Mouse (Mus musculus): ENCODE results near the gene Tubg1.

The Tubg1 gene

DNA sequence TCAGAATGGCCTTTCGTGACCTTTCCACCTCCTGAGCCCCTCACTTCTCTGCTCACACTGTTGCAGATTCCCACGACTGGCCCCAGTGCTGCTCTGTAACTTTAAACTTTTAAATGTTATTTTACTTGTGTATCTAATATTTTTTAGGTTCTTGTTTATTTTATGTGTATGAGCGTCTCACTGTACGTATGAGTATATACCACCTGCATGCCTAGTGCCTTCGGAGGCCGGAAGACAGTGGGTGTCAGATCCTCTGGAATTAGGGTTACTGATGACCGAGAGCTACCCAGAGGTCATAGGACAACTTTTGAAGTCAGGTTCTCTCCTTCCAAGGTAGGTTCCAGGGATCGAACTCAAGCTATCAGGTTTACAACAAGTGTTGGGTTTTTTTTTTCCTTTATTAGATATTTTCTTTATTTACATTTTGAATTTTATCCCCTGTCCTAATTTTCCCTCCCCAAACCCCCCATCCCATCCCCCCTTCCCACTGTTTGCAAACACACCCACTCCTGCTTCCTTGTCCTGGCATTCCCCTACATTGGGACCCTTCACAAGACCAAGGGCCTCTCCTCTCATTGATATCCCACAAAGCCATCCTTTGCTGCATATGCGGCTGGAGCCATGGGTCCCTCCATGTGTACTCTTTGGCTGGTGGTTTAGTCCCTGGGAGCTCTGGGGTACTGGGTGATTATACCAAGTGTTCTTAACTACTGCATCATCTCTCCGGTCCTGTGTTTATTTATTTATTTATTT, 22.7 kb downstream of the Tubg1 start:
- DNase-seq = no peak

GRCm38 (mm10) chr11:101143338-101144225, 23.8 kb downstream of the Tubg1 start:
- DNase-seq = peak; percentile 73

- DNase-seq = peak; percentile 52
These were observed 26.6 kb downstream of the Tubg1 start for GRCm38 (mm10) chr11:101146377-101146776.

- DNase-seq = no peak
These were observed 29.0 kb downstream of the Tubg1 start for GRCm38 (mm10) chr11:101148751-101149150.

- peak; percentile 19 for DNase-seq
These were observed 29.7 kb downstream of the Tubg1 start for GRCm38 (mm10) chr11:101149178-101150105.

DNA sequence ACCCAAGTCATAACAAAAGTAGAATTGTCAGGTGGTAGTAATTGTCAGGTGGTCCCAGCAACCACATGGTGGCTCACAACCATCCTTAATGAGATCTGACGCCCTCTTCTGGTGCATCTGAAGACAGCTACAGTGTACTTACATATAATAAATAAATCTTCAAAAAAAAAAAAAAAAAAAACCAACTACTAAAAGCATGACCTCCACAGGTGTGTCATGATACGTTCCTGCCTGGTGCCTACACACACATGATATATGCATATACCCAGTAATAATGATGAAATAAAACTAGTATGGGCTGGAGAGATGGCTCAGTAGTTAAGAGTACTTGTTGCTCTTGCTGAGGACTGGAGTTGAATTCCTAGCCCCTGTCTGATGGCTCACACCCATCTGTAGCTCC, 31.3 kb downstream of the Tubg1 start:
- DNase-seq = no peak

GRCm38 (mm10) chr11:101152825-101153224, 33.1 kb downstream of the Tubg1 start:
- no peak for DNase-seq

- DNase-seq = peak; percentile 37
These were observed 34.9 kb downstream of the Tubg1 start for GRCm38 (mm10) chr11:101154648-101155047.

GRCm38 (mm10) chr11:101155151-101155550, 35.4 kb downstream of the Tubg1 start:
- DNase-seq = peak; percentile 21

- DNase-seq = peak; percentile 87
These were observed 36.1 kb downstream of the Tubg1 start, which contains the start of gene Tubg2 for GRCm38 (mm10) chr11:101155728-101156371. Tubg2 (plus strand) TSS chr11:101155907.

DNA sequence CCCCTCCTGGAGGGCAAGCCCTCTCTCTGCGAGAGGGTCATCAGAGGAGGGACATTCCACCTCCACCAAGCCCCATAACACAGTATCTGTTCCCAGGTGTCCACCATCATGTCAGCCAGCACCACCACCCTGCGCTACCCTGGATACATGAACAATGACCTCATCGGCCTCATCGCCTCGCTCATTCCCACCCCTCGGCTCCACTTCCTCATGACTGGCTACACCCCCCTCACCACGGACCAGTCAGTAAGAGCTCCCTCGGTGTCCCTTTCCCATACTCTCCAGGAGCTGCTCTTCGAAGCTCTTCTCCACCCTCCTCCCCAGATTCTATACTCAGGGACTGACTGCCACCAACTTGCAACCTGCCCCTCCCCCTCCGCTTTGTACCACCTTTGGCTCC, 40.4 kb downstream of the Tubg1 start:
- peak; percentile 55 for DNase-seq

DNA sequence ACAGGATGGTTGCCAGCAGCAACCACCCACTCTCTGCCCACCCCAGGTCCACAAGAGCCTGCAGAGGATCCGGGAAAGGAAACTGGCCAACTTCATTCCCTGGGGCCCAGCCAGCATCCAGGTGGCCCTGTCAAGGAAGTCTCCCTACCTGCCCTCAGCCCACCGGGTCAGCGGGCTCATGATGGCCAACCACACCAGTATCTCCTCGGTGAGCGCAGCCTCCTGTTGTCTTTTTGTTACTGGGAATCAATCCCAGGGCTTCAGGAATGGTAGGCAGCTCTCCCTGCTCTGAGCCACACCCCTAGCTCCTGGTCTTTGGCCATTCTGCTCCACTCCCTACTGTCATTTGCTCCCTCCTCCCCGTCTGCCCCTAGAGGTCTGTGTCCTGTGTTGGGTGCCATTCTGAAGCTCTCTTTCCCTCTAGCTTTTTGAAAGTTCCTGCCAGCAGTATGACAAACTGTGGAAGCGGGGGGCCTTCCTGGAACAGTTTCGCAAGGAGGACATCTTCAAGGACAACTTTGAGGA, 41.3 kb downstream of the Tubg1 start:
- DNase-seq = peak; percentile 53

DNA sequence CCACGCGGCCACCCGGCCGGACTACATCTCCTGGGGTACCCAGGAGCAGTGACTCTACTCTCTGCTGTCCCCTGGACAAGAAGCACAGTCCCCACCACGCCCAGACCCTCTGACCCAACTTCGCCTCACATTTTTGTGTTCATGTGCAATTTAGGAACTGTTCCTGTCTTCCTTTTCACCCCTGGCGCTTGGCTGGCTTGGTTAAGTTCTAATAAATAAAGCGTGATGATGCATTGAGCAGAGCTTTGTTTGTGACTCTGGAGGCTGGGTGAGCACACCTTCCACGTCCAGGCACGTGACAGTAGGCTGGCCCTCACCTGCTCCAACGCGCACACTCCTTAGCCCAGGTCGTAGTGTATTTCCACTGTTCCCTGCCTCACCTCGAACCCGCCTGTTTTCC, 41.8 kb downstream of the Tubg1 start:
- no peak for DNase-seq

DNA sequence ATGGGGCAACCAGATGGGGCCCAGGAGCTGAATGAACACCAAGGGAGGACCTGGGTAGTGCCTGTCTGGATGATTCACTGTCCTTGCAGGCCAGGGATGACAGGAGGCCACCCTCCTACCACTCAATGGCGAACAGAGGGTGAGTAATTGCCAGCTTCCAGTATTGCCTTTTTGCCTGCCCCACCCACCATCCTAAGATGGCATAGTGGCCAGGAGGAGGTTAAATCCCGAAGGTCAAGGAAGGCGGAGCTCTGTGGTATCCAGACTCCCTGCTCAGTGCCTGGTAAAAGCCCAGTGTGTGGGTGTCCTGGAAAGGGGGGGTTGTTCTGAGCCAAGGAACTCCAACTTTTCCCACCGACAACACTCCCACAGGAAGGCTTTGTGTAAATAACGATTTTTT, 42.6 kb downstream of the Tubg1 start:
- DNase-seq = peak; percentile 50

- peak; percentile 72 for DNase-seq
These were observed 43.0 kb downstream of the Tubg1 start for GRCm38 (mm10) chr11:101162772-101163171.

DNA sequence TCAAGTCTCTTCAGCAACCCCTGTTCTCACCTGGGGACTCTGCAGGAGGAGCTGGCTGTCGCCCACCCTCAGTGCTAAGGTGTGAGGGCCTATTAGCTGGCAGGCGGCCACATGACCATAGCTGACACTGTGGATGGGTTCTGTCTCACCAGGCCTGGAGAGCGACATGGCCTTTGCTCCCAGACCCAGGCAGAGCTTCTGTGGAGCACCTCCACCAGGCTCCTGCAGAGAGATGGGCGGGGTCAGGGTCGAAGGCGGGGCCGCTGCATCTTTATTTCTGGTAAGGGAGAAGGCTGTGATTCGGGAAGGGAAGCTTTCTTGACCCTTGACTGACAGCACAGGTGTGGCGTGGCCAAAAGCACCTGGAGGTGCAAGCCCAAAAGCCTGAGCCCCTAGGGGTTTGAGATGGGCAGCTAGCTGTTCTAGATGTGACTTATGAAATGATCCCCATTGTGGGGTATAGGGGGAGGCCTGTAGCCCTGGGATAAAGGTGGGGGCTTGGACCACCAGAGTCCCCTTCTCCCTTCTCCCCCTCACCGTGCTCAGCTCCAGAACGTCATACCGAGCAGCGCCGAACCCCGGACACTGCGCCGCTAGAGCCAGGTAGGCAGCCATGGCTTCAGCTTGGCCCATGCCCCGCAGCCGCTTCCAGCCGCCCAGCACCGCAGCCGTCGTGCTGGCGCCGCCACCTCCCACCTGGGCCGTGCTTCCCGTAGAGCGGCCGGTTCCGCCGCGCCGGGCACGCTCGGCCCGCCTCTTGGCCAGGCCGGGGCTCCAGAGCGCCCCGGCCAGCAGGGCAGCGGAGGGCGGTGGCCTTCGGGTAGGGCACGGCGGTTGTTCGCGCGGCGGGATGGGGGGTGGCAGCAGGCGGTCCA, 44.0 kb downstream of the Tubg1 start:
- peak; percentile 66 for DNase-seq

GRCm38 (mm10) chr11:101164351-101164665, 44.6 kb downstream of the Tubg1 start:
- peak; percentile 37 for DNase-seq

- peak; percentile 44 for DNase-seq
These were observed 45.2 kb downstream of the Tubg1 start for GRCm38 (mm10) chr11:101164677-101165580.

DNA sequence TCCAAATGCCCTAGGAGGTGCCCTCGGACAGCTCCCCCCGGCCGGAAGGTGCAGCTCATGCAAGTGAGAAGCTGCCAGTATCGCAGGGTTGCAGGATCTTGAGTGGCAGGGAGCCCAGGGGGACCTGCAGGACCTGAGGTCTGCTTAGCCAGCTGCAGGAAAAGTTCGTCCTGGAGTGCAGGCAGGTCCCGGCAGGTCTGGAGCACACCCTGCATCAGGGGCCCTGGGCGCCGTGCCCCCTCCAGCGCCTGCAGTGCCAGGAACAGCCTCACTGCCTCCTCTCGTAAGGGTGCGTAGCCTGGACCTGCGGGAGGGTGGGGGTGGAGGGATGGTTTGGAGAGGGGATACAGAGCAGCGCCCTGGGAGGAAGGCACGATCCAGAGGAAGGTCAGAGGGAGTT, 46.6 kb downstream of the Tubg1 start:
- peak; percentile 60 for DNase-seq
